Mouse (Mus musculus) embryonic fibroblast, embryonic 13.5 days (primary cell): ENCODE measurements around the gene Prss29.

ENCODE experiments used
- CTCF ChIP-seq: IDR thresholded peaks from 2 replicates; pipeline ENCODE4 v1.5.1; 2011; ENCODE audit warnings: mild to moderate bottlenecking, control low read depth, low read length, moderate library complexity, borderline replicate concordance; ENCODE audit not compliant: insufficient read depth
- POLR2A ChIP-seq: IDR thresholded peaks from 2 replicates; pipeline ENCODE4 v1.6.1; 2011; ENCODE audit warnings: low read depth, mild to moderate bottlenecking, control low read depth, low read length, moderate library complexity

DNA sequence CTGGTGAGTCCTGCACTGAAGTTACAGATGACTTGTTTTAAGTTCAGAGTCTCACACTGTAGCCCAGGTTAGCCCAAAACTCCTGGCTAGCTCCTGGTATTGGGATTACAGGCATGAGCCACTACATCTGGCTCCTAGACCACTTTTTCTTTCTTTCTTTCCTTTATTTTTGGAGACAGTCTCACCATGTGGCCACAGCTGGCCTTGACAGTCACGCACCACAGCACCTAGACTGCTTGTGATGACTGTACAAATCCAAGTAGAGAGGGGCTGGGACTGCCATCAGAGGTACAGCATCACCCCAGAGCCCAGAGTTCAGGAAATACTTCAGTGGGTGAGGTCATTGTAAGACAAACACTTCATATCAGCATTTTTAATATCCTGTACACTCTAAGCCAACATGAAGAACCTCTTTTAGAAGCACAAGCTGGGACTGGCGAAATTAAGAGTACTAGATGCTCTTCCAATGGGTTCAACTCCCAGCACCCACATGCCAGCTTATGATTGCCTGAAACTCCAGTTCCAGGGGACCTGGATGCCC, 47.6 kb upstream of the Prss29 start:
- TF ChIP-seq CTCF (no peak), POLR2A (no peak)
